Mouse (Mus musculus) kidney, adult 9 months (tissue): ENCODE measurements at regions not wholly inside any gene's neighbourhood (a gene's known extent, or its start where the extent isn't known, plus 50 kb on each side); places are given as distances from the start of the nearest gene placed in this dataset.

Experiments
- DNase-seq: peaks from one replicate; pipeline ENCODE4 v3.0.0; 2022

DNA sequence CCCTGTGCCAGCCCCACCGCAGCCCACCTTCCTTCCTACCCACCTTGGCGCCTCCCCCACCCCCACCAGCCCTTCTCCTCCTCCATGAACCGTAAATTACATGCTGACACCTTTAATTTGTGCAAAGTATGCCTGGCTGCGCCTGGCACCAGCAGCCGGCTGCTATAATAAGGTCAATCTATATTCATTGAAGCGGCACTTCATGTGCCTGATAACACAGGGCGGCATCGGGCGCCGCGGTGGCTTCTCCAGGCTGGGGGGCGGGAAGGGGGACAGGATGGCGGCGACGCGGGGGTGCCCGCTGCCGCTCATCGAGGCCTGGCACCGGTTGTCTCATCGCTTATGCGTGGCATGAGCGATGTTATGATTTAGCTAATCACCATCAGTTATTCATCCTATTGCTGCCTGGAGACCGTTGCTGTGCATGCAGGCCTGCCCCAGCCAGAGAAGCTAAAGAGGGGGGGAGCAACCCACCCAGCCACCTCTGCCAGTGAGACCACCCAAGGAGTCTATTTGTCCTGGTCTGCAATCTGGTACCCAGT, 157.5 kb downstream of the Rplp1 start:
- DNase-seq, result no peak

DNA sequence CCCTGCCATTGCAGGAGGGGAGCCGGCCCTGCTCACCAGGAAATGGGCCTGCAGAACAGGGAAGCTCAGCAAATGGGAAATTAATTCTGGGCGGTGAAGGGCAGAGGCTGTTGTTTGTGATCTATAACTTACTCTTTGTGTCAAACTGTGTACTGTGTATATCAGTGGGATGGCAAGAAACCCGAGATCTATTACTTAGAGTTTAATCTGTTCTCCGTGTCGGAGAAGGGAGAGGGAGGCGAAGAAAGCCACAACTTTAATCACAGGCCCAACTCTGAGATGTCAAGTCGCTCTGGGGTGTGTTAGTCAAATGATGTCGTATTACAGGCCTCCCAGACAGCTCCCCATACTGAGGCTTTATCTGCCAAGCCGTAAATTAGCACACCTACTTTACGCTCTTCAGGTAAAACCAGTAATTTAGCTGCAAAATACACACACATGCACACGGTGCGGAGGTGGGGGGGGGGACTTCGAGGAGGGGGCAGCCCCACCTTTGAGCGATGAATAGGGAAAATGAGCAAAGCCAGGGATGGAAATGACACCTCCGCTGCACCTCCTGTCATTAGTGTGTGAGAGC, 158.0 kb downstream of the Rplp1 start:
- no peak for DNase-seq

DNA sequence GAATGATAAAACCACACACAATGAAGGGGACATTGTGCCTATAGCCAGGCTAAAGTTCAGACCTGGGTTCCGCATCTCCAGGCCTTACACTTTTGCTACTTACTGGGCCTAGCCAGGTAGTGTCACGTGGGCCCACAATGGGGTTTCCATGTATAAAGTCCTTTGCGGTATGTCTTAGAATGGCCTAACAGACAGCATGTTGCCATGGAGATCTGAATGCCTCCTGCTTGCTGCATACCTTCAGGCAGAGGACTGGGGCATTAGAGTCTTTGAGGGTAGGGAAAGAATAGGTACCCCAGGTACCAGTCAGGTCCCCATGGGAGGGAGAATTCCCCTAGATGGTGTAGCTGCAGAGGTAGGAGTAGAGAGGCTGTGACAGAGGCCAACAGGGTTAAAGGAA, 159.0 kb downstream of the Rplp1 start:
- DNase-seq, result no peak

DNA sequence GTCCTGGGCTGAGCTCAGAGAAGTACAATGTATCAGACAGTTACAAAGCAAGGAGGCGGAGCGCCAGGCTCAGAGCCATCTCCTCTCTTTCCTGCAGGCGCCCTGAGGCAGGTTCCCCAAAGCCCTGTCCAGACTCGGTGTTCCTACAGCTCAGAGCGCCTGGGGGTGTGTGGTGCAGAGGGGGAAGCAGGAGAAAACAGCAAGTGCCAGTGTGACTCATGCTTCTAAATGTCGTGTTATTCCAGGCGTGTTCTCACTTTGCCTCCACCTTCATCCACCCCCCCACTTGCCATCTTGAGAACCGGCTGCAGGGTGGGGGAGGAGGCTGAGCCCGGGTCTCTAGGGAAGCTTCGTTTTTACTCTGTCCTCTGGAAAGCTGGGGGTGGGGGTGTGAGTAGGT, 160.5 kb downstream of the Rplp1 start:
- no peak for DNase-seq

DNA sequence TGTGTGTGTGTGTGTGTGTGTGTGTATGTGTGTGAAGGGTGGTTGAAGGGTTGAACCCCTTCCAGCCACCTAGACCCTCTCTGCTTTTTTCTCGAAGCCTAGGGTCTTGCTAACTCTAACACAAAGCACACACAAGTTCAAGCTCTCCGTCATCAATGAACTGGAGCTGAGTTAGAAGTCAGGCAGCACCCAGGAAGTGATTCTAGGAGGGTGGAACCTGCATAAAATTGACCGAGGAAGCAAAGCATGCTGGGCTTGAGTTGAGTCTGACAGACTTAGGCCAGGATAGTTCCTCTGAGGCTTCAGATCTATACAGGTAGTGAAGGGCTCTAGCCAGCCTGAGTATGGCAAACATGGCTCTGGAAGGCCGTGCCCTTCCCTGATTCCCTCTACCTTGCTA, 165.1 kb downstream of the Rplp1 start:
- DNase-seq, result no peak

DNA sequence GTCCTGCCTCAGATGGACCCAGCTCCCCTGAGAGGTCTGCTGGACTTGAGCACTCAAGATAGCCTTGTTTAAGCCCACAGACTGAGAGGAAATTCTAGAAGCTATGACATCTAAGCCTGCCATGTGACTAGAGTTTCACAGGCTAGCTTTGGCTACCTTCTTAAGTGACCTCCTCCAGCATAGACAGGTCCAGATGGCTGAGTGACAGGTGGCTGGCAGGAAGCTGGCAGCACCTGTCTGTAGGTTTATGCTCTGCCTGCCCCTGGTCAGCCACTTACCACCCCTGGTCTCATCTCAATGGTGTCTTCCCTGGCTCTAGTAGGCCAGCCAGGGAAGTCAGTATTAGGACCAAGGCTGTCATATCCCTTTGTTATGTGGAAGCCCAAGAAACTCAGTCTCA, 165.9 kb downstream of the Rplp1 start:
- DNase-seq, result no peak

DNA sequence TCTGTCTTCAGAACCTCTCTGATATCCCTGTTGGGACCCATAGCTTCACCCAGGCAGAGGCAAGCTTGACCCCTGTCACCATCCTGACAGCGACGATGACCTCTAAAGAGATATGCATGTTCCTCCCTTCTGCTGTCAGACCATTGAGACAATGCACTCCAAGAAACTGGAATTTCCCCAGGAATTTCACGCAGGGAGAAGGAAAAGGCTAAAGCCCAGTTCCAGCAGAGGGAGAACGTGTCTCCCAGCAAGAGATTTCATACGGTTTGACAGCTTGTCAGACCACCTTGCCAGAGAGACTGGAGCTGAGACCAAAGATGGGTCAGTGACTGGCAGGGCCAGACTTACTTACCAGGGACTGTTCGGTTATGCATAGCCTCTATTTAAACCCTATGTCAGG, 167.9 kb downstream of the Rplp1 start:
- no peak for DNase-seq

DNA sequence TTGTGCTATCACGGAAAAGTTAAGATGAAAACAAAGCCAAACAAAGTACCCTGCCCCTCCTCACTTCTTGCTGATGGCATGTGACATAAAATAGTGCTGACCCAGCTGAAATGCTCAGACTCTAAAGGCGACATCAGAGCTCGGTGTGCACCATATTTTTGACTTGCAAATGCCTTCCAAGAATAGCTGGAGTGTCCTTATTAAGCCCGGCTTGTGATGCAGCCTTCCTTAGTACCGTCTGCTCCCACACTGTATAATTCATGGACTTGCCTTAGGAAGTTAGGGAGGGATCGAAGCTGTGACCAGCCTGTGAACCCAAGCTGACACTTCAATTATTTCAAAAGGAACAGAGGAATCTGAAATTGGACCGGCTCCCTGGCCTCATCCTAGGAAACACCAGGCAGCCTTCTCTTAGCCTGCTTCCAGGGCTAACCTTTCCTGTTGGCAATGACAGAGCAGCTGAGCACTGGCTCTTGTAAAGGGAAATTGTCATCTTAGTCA, 169.0 kb downstream of the Rplp1 start:
- peak; percentile 71 for DNase-seq

DNA sequence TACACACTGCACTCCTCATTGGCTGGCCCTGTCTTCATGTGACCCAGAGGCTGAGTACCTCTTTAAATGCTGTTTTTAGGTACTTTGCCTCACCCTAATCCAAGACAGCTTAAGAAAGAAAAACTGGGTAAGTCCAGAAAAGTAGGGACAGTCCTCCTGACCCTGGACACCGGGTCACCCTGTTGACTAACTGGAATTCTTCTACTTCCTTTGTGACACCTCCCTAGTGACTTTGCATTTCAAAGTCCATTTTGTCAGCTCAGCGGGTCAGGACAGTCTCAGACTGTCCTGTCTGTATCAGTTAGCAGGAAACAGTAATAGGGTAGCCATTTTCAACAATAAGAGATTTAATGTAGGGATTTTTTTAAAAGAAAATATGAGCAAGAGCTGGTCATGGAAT, 180.8 kb downstream of the Rplp1 start:
- DNase-seq, result peak; percentile 27

DNA sequence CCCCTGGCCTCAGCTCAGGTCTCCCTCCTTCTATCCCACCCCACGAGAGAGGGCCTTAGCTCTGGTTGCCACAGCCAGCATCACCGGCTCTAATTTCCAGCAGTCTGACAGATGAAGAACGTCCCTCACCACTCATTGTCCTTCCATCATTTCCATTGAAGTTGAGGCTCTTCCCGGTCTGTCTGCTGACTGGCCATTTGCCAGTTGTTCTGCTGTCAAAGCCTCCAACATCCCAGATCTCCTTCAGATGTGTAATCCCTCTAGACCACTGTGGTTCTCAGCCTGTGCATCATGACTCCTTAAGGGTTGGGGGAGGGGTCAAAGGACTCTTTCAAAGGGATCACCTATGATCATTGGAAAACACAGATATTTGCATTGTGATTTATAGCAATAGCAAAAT, 181.6 kb downstream of the Rplp1 start:
- no peak for DNase-seq

DNA sequence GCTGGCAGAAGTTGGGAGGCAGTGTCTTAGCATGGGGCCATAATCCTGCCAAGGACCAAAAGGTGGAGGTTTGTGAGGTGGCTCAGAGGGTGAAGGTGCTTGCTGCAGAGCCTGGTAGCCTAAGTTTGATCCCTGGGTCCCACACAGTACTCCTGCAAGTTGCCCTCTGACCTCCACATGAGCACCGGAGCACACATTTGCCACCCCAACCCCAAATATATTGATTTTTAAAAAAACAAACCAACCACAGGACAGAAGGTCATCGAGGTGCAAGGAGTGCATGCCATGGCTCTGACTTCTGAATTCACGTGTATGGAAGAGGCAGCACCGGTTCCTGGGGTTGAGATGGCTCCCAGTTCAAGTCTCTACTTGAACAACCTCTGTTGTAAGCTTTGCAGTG, 186.2 kb downstream of the Rplp1 start:
- no peak for DNase-seq

DNA sequence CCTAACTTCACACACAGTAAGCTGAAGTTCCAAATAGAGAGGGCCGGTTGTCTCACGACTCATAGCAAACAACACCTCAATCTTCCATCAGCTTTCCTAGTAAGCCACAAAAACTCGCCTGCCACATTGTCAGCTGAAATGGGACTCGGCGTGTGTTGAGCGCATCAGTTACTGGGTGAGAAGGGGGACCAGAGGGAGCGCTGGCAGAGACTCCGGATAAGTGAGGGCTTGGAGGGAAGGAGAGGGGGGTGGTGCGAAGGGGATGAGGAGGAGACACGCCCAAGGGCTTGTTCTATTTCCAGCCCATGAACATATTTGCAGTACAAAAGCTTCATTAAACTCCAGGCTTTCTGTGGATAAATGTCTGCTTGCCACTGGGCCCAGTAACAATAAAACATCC, 186.7 kb downstream of the Rplp1 start:
- DNase-seq, result no peak

DNA sequence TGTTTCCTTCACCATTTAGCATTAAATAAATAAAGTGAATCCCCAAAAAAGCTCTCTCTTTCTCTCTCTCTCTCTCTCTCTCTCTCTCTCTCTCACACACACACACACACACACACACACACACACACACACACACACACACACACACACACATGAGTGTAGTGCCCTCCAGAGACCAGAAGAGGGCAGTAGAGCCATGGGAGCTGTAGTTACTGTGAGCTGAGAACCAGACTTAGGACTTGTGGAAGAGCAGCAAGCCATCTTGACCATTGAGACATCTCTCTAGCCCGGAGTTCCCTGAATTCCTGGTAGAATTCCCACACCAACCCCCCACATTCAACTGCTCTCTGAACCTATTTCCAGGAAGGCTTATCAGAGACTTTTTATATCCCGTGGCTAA, 190.3 kb downstream of the Rplp1 start:
- DNase-seq, result no peak

DNA sequence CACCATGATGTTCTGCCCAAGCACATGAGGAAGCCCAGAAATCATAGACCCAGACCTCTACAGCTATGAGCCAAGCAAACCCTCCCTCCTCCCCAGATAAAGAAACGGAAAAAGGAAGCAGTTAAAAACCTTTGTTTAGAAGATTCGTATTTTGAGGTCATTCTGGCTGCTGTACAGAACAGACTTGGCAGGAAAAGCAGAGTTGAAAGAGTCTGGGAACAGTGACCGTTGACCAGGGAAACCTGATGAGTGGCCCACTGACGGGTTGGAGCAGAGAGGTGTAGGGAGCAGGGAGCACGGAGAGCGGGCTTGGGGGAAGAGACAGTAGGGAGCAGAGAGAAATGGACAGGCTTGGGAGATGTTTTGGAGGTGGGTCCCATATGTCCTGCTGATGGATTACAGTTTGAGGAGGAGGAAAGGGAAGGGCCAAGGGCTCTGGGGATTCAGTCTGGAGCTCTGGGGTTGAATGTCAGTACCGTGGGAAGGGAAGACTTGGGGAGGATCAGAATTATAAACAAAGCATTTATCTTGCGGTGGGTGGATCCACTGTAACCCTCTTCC, 191.2 kb downstream of the Rplp1 start:
- DNase-seq, result peak; percentile 76

DNA sequence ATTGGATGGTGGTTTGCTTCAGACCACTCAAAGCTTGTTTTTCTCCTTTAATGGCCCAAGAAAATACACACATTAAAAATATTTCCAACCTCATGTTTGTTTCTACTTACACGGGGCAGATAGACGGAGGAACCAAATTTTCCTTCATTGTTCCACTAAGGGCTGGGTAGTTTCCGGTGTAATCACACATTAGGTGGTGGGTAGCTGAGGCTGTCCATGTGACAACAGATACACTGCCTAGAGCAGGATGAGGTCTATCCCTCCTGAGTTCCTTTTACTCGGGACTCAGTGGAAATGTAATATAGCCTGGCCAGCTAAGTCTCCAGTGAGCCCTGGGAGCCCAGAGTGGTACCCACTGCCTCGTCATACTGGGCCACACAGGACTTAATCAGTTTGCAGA, 192.5 kb downstream of the Rplp1 start:
- no peak for DNase-seq

DNA sequence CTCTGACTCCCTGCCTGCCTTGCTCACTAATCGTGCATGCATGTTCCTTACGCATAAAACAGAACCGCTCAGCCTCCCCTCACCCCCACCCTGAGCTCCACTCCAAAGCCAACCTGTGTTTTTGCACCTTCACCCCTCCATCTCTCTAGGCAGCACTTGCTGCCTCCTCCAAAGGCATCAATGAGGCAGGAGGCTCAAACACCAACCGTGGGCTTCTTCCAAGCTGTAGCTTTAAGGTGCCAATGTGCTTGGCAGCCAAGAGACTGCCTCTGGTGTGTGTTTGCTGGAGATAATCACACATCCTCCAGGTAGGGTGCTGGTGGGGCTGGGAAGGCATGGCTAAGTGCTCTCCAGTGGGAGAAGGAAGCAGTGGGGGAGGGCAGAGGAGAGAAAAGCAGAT, 193.3 kb downstream of the Rplp1 start:
- no peak for DNase-seq

DNA sequence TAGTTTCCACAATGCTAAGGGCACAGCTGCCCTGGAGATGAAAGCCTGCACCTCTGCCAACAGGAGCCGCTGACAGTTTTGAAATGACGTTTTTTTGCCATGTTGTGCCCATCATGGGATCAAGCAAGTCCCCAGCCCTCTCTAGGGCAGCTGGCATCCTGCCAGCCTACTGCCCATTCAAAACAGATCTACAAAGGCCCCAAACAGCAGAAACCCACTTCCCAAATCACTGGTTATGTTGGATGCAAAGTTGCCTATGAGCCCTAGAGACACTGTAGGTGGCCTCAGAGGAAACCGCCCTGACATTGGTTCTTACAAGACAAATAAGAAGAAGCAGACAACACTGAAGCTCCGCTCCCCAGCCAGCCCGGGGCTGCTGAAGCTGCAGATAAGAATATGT, 194.1 kb downstream of the Rplp1 start:
- DNase-seq, result no peak

DNA sequence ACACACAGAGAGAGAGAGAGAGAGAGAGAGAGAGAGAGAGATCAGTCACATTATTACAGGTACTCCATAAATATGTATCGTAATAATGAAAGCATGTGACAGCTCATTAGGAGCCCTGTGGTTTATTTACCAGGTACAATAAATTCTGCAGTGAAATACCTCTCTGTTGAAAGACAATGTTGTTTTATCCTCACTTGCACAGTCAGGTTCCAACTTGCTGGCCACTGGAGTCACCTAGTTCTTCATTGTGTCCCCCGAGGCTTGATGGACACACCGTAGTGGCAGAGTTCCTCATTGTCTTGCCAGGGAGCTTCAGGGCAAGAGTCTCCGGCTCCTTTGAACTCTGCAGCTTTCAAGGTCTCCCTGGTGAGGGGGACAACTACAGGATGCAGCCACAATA, 197.6 kb downstream of the Rplp1 start:
- no peak for DNase-seq

DNA sequence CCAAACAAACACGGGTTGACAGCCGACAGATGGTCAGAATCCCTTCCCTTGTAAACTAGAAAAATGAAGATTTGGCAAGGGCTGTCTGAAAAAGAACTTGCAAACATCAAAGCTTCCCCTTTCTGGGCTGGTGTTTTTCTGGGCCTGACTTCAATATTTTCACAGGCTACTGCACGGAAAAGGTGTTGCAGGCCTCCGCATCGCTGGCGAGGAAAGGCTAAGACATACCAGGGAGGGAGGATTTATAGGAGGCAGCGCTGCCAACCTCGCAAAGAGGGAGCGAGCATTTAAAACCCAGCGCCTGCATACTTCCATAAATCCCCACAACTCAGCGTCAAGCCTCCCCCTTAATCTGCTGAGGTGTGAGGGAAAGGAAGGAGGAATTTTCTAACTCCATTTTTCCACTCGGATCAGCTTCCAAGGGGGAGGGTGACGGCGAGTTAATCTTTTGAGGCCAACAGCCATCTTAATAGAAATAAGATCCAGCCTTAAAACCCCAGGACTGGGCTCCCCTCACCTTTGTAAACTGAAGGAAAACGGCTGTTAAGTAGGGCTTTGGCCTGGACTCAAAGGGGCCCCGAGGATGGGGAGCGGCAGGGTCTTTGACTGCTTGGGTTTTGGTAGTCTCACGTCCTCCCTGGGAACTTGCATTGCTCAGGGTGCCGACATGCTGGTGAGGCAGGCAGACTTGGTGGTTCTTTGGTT, 199.9 kb downstream of the Rplp1 start:
- no peak for DNase-seq

DNA sequence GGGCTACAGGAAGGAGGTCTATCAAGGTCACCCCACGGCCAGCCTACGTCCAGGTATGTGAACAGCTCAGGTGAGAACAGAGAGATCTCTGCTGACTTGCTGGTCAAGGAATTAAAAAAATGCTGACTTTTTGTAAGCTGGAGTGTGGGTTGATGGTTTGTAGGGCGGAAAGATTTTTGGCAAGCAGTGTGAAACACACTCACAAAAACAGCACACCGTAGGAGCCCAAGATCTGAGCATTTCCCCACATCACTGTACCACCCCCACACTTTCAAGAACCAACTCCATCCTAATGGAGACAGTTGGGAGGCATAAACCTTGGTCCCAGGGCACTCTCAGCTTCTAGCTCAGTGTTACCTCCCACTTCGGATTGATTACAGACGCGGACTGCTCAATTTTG, 200.5 kb downstream of the Rplp1 start:
- no peak for DNase-seq

DNA sequence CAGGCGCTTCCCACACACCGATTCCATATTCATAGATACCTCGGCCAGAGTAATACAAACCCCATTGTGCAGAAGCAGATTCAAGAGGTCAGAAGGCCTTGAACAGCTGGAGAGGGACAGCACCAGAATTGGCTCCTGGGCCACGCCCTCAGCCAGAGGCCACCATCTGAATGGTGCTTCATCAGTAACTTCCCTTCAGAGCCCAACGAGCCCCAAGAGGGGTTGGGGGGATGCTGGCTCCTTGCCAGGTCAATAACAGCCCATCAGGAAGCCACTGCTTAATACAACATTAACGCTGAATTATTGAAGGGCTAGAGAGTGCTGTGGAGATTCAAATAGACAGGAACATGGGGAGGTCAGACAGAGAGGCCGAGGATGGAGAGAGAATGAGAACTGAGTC, 203.0 kb downstream of the Rplp1 start:
- no peak for DNase-seq

DNA sequence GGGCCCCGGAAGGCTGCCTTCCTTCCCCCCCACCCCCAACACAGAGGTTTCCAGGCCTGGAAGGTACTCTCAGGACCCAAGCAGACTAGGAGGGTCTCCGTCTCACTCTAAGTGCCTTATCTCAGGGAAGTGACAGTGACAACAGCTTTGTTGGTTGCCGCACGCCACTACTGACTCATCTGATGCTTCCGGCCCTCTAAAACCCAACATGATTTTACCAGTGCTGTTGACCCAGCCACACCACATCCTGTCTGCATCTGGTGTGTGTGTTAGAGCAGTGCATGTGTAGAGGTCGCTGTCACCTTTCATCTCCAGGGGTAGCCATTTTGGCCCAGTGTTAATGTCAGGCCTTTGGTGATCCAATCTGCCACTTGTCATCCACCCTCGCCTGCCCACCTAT, 206.5 kb downstream of the Rplp1 start:
- DNase-seq, result peak; percentile 7

DNA sequence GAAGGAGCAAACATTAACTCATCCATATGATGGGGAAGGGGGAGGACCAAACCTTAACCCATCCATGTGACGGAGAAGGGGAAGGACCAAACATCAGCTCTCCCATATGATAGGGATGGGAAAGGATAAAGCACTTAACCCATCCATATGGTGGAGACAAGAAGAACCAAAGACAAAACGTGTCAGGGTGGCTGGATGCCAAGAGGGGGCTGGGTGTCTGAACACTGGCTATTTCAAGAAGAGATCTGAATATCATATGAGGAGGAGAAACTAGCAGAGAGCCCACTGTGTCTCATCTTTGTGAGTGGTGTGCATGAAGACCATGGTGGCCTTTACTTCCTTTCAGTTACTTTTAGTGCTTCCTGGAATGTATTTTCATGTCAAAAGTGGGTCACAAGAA, 207.0 kb downstream of the Rplp1 start:
- DNase-seq, result no peak

DNA sequence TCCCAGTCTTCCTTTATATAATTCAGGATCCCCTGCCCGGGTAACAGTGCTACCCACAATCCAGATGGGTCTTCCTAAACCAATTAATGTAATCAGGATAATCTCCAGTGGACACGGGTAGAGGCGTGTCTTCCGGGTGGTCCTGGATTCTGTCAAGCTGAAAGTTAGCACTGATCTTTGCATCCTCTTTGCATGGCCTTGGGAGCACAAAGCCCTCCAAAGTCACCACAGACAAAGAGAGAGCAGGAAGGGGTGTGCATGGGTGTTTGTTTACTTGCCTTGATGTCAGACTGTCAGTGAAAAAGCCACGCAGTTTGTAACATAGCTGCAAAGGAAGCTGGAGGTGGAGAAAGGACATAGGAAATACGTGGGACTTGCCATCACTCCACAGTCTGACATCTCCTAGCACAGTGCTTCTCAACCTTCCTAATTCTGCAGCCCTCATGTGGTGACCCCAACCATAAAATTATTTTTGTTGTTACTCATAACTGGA, 208.0 kb downstream of the Rplp1 start:
- peak; percentile 25 for DNase-seq
